Mouse (Mus musculus) induced T-regulatory cell, adult 2 months (primary cell): ENCODE measurements around the gene Tmem39a.
A peak's percentile ranks its signal among the peaks of the same experiment; 100 is the strongest.

Experiments
- DNase-seq: peaks from one replicate; pipeline ENCODE4 v3.0.0-alpha.2; 2012; ENCODE audit warnings: low read depth

The Tmem39a gene

GRCm38 (mm10) chr16:38558221-38558748 lies at the start of gene Tmem39a:
TSS of gene Tmem39a (plus strand) at chr16:38558698.
- DNase-seq = no peak

GRCm38 (mm10) chr16:38510846-38511245 lies 47.7 kb upstream of the Tmem39a start:
- DNase-seq = no peak

DNA sequence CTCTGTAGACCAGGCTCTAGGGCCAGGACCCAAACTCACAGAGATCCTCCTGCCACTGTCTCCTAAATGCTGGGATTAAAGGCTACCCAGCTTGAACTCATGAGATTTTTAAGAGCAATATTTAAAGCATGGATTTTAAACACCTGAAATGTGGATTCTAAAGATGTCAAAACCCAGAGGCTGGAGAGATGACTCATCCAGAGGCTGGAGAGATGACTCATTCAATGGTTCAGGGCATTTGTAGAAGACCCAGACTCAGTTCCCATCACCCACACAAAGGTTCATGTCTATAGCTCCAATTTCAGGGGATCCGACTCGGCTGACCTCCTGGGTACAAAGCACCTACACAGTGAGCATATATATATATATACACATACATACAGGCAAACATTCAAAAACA lies 39.4 kb upstream of the Tmem39a start:
- DNase-seq = no peak

GRCm38 (mm10) chr16:38521211-38521987 lies 37.1 kb upstream of the Tmem39a start:
- no peak for DNase-seq

DNA sequence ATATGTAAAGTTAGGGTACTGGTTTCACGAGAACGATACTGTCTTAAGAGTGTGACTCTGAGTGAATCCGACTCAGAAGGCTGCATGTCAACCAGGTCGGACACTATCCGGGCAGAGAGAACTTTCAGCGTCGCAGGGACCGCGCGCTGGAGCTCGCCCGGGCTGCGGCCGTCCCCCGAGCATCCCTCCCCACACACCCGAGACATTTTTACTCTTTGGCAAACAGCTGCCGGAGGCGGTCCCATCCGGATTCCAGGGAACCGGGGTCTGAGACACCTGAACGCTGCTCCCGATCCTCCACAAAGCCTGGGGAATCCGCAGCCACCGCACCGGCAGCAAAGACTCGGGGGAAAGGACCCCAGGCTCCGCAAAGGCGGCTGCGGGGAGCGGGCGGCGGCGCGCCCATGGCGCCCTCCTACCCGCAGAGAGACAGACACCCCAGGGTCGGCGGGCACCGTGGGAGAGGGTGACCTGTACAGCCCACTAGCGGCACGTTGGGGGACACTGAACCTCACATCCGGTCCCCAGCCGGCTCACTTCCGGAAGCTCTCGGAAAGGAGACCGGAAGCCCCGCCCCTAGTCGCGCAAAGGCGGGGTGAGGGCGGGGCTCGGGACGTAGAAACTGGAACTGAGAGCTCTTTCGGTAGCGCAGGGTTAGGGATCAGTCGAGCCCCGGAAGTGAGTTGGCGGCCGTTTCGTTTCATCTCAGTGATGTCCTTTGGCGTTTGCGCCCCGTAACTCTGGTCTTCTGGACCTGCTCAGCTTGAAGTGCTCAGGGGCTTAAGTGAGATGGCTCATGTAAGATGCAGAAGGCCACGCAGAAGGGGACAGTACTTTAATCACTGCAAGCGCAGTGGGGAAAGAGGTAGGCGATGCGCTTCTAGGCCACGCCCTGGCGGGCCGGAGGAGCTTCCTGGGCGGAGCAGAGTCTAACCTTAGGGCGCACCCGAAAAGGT lies 36.1 kb upstream of the Tmem39a start, which contains the start of gene Timmdc1:
Timmdc1 (minus strand) TSS at position 535 of the 956 bp plus-strand sequence.
- peak; percentile 99 for DNase-seq

- no peak for DNase-seq
Measured at GRCm38 (mm10) chr16:38526264-38526663, 32.2 kb upstream of the Tmem39a start.

DNA sequence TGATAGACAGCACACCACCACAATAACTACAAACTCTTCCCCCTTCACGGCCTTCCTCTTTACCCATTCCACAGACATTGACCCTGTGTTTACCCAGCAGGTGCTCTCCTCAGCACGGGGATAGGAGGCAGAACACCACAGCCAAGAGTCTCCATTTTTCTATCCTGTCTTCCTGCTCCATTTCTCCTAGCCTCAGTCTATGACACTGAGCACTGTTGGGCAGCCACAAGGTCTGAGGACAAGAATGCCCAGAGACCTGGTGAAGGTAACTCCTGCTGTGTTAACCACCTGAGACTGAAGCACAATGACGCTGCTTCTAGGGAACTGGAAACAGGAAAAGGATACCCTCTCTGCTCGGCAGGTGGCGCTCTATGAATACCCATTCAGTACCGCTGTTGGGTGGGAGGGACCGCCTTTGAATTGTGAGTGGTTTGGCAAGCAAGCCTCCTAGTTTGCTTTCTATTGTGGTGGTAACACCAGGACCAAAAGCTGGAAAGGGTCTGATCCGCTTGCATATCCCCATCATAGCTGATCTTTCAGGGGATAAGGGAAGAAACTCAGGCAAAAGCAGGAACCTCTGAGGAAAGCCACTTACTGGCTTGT lies 21.9 kb upstream of the Tmem39a start:
- DNase-seq = peak; percentile 89

DNA sequence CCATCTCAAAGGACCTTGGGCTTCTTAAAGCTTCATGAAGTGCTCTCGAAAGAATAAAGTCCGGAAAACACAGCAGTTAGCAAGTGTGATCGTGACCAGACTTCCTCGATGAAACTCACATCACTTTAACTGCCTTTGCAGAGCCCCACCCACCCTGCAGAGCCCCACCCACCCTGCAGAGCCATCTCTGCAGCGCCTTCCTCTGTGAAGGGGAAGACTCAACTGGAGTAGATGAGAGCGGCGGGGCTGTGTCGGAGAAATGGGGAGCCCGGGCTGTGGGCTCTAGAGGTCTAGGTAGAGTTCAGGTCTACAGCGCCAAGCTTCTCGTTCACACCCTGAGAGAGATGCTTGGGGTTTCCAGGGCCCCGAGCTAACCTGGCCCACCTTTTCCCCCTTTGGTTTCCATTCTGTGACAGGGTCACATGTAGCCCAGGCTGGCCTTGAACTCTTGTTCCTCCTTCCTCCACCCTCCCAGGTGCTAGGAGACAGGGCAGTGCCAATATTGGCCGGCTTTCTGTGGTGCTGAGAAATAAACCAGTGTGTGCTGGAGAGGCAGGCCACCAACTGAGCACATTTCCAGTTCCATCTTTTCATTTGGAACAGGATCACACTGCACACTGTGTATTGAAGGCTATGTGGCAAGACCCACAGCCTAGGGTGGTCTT lies 19.6 kb upstream of the Tmem39a start:
- no peak for DNase-seq

- no peak for DNase-seq
Measured at GRCm38 (mm10) chr16:38548000-38548399, 10.5 kb upstream of the Tmem39a start.

DNA sequence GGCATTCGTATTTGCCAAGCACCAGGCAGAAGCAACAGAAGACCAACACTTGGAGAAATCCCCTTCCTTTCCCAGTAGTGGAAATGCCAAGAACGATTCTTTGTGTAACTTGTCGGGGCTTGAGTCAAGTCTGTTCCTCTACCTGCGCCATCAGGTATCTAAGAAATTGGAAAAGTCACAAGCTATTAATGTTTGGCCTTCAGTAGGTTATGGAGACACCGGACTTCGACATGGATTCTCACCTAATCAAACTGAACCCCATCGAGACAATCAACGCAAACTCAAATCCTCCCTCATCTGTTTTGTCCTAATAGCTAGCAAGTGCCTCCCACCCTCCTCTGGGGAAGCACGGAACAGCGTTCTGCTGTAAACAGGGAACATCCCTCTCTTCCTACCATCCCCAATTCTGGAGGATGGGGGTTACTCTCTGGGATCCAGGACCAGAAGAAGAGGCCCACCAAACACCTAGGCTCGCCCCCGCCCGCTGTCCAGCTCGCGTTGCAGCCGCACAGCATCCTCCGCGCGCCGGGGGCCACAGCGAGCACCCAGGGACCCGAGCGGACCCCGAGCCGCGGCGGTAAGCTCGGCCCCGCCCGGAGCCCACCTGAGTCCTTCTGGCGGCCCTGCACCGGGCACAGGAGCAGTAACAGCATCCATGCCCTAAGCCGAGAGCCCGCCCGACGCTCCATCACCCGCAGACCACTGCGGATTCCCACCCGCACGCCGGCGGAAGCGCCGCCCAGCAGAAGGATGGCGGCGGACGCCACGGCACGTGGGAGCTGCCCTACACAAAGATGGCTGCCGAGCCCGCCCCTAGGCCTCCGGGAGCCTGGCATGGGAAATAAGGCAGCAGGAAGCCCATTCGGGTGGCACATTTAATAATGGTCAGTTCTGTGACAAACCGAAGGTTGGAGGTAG lies 8.8 kb upstream of the Tmem39a start, which contains the start of gene Poglut1:
Poglut1 (minus strand) TSS at position 780 of the 918 bp plus-strand sequence.
- peak; percentile 82 for DNase-seq

- no peak for DNase-seq
Measured at GRCm38 (mm10) chr16:38555988-38556387, 2.5 kb upstream of the Tmem39a start.

- DNase-seq = peak; percentile 97
Measured at GRCm38 (mm10) chr16:38562131-38562967, 3.9 kb downstream of the Tmem39a start.

- no peak for DNase-seq
Measured at GRCm38 (mm10) chr16:38562968-38563327, 4.5 kb downstream of the Tmem39a start.

GRCm38 (mm10) chr16:38563516-38563915 lies 5.0 kb downstream of the Tmem39a start:
- peak; percentile 32 for DNase-seq

DNA sequence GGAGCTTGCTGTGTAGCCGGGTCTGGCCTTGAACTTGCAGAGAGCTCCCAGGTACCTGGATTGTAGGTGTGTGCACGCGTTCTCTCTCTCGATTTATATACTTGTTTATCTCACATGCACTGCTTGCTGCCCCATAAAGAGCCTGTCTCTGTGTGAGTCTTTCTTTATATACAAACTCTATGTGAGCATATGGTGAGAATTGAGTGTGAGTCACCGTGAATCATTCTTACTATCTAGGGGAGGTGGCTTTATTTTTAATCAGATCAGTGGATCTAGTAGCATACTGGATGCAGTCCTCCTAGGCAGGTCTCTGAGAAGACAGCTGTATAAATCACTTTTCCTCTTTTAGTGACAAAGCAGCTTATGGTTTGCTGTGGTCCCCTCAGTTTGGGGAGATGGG lies 9.7 kb downstream of the Tmem39a start:
- no peak for DNase-seq

DNA sequence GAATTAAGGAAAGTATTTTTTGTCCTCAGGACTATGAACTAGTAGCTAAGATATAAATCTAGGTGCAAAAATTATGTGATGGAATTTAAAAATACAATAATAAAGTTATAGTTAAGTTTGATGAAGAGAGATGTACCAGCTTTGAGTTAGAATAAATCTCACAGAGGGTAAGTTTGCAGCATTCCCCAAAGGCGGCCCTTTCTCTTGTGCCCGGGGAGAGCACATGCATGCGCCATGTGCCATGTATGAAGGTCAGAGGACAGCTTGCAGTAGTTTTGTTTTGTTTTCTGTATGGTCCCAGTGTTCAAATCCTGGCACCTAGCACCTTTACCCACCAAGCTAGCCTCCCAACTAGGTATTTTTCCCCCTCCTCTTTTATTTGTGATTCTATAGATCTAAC lies 13.0 kb downstream of the Tmem39a start:
- no peak for DNase-seq

- no peak for DNase-seq
Measured at GRCm38 (mm10) chr16:38584761-38585160, 26.3 kb downstream of the Tmem39a start.

GRCm38 (mm10) chr16:38585186-38585585 lies 26.7 kb downstream of the Tmem39a start:
- DNase-seq = no peak

- DNase-seq = no peak
Measured at GRCm38 (mm10) chr16:38587163-38587562, 28.7 kb downstream of the Tmem39a start.

DNA sequence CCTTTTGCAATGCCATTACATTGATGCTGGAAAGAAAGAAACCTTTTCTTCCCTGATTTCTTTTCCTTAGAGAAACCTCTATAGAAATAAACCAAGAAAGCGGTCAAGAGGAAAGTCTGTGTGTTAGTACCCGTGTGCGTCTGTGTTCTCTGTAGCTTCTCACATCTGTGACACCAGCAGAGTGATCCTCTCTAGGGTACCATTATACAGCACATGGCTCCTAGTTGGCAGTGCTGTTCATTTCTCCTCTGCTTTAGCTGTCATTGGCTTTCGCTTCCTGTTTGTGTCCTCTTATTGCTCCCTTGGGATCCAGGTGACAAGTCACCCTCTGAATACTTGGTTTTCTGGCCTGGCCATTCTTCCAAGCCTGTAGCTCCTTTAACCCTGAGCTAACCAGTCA lies 29.1 kb downstream of the Tmem39a start:
- DNase-seq = no peak
